Mouse (Mus musculus) cerebellum, postnatal 14 days (tissue): ENCODE results near the gene Zfyve28.

Source experiments
- DNase-seq, 2 experiments: peaks; one replicate each; pipeline ENCODE4 v3.0.0; 2021; ENCODE audit warnings: mixed read lengths in 2 of 2

Zfyve28 gene

GRCm38 (mm10) chr5:34285285-34285684, 3.0 kb downstream of the Zfyve28 start:
- DNase-seq = no peak

GRCm38 (mm10) chr5:34284156-34284750, 4.0 kb downstream of the Zfyve28 start:
- DNase-seq = peak in 1 of 2 experiments; percentile 47

GRCm38 (mm10) chr5:34283355-34283754, 4.9 kb downstream of the Zfyve28 start:
- DNase-seq = peak in 1 of 2 experiments; percentile 31

- DNase-seq = no peak
Observed at GRCm38 (mm10) chr5:34280976-34281375, 7.3 kb downstream of the Zfyve28 start.

GRCm38 (mm10) chr5:34279214-34279613, 9.0 kb downstream of the Zfyve28 start:
- no peak for DNase-seq

GRCm38 (mm10) chr5:34278058-34278457, 10.2 kb downstream of the Zfyve28 start:
- no peak for DNase-seq

GRCm38 (mm10) chr5:34276746-34277145, 11.5 kb downstream of the Zfyve28 start:
- no peak for DNase-seq

- peak in 1 of 2 experiments; percentile 39 for DNase-seq
Observed at GRCm38 (mm10) chr5:34276191-34276590, 12.1 kb downstream of the Zfyve28 start.

GRCm38 (mm10) chr5:34274676-34275293, 13.5 kb downstream of the Zfyve28 start:
- peak in 1 of 2 experiments; percentile 55 for DNase-seq

GRCm38 (mm10) chr5:34274268-34274667, 14.0 kb downstream of the Zfyve28 start:
- peak; percentile 82 to 91 for DNase-seq

GRCm38 (mm10) chr5:34273251-34273681, 15.0 kb downstream of the Zfyve28 start:
- DNase-seq = peak in 1 of 2 experiments; percentile 51

GRCm38 (mm10) chr5:34271743-34272142, 16.5 kb downstream of the Zfyve28 start:
- peak; percentile 71 to 84 for DNase-seq

- peak; percentile 75 to 76 for DNase-seq
Observed at GRCm38 (mm10) chr5:34269921-34270465, 18.3 kb downstream of the Zfyve28 start.

- DNase-seq = peak; percentile 92 to 96
Observed at GRCm38 (mm10) chr5:34269197-34269920, 18.9 kb downstream of the Zfyve28 start.

- DNase-seq = peak in 1 of 2 experiments; percentile 20
Observed at GRCm38 (mm10) chr5:34266065-34266464, 22.2 kb downstream of the Zfyve28 start.

- no peak for DNase-seq
Observed at GRCm38 (mm10) chr5:34259172-34259816, 29.0 kb downstream of the Zfyve28 start.

- DNase-seq = no peak
Observed at GRCm38 (mm10) chr5:34255189-34255588, 33.1 kb downstream of the Zfyve28 start.

GRCm38 (mm10) chr5:34254309-34254708, 33.9 kb downstream of the Zfyve28 start:
- DNase-seq = no peak

GRCm38 (mm10) chr5:34252967-34253519, 35.2 kb downstream of the Zfyve28 start:
- DNase-seq = peak in 1 of 2 experiments; percentile 27

GRCm38 (mm10) chr5:34252307-34252966, 35.8 kb downstream of the Zfyve28 start:
- peak; percentile 61 to 64 for DNase-seq

GRCm38 (mm10) chr5:34251794-34252193, 36.5 kb downstream of the Zfyve28 start:
- DNase-seq = no peak

- DNase-seq = peak in 1 of 2 experiments; percentile 44
Observed at GRCm38 (mm10) chr5:34250090-34250489, 38.2 kb downstream of the Zfyve28 start.
